Mouse (Mus musculus): ENCODE results near the gene OR5BS1P. TPM values are rescaled to one million over a fixed set of nuclear protein-coding genes. Genes with fewer than 3 reads are reported as not detected.

OR5BS1P gene
- polyA plus RNA-seq, 1 experiment from 2014 or later: not detected

- H3K27me3 ChIP-seq: no peaks in the 10 kb centered on the region
- H3K4me3 ChIP-seq: no peak overlapping the region
- H3K9ac ChIP-seq: no peak overlapping the region
- H3K4me2 ChIP-seq (replicated peaks): no peak overlapping the region
- H3K9me3 ChIP-seq: no peaks in the 10 kb centered on the region
- ATAC-seq (ENCODE audit: insufficient number of reproducible peaks, insufficient read depth, low FRiP score, low TSS enrichment): no peak
- H3K36me3 ChIP-seq: peaks cover 87% of the 10 kb centered on the region
- peaks cover 2% of the 10 kb centered on the region; the same call in 1 of the 2 replicates for H3K4me1 ChIP-seq
- no peak overlapping the region for H3K27ac ChIP-seq
- 94% methylated on average over 5 of the region's 5 CpGs for WGBS
Measured at GRCm38 (mm10) chr15:98527056-98527771, 57.5 kb downstream of the OR5BS1P start.

DNA sequence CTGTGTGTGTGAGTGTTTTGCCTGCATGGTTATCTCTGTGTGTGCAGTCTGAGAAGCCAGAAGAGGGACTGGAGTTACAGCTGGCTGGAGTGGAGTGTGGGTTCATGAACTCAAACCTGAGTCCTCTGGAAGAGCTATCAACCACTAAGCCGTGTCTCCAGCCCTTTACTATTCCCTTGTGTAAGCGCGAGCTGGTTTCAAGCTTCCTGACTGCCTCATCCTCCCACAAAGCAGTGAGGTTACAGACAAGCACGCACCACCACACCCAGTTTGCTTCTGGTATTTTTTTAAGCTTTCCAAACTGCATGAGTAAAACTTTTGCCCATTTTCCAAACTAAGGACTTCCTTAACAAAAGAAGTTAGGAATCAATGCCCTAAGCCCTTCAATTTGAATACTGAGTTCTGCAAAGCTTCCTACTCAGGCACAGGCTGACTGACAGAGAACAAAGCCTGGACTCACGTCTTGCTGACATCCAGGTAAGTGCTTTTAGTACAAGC, 58.4 kb downstream of the OR5BS1P start:
- Histone ChIP-seq H3K36me3 (peaks cover 78% of the 10 kb centered on the region), H3K4me1 (peaks cover 5% of the 10 kb centered on the region; the same call in 1 of the 2 replicates), H3K27me3 (no peaks in the 10 kb centered on the region), H3K9me3 (no peaks in the 10 kb centered on the region), H3K9ac (no peak overlapping the region), H3K4me3 (no peak overlapping the region), H3K4me2 (replicated peaks) (no peak overlapping the region), H3K27ac (no peak overlapping the region)
- ATAC-seq (ENCODE audit: insufficient number of reproducible peaks, insufficient read depth, low FRiP score, low TSS enrichment): no peak
- 86% methylated on average over 5 of the region's 5 CpGs for WGBS

Small RNA genes lying within 50 kb of the gene (microRNA-seq; reads per million reads assigned to microRNA genes)
- gene Mir1291: 2.0 reads per million, percentile 5 among the genes with 10 or more reads in this experiment

Other genes starting within 250 kb of the OR5BS1P start
- gene Gm44579, start 248.9 kb upstream of the OR5BS1P start, polyA plus RNA-seq (2016; fragmentation: Nextera tagmentation; extraction: Ambion mirVana): not detected in 2 replicates
- not detected in 2 replicates for gene Olfr287, start 248.8 kb upstream of the OR5BS1P start, polyA plus RNA-seq (2016; fragmentation: Nextera tagmentation; extraction: Ambion mirVana)
- not detected in 2 replicates for gene Olfr286, start 235.4 kb upstream of the OR5BS1P start, polyA plus RNA-seq (2016; fragmentation: Nextera tagmentation; extraction: Ambion mirVana)
- not detected in 2 replicates for gene H1fnt, start 212.6 kb upstream of the OR5BS1P start, polyA plus RNA-seq (2016; fragmentation: Nextera tagmentation; extraction: Ambion mirVana)
- 1.0 and 1.2 TPM in 2 replicates for gene Zfp641, start 173.7 kb upstream of the OR5BS1P start, polyA plus RNA-seq (2016; fragmentation: Nextera tagmentation; extraction: Ambion mirVana)
- not detected in 2 replicates for gene Olfr285, start 152.5 kb upstream of the OR5BS1P start, polyA plus RNA-seq (2016; fragmentation: Nextera tagmentation; extraction: Ambion mirVana)
- gene Olfr284, start 128.9 kb upstream of the OR5BS1P start, polyA plus RNA-seq (2016; fragmentation: Nextera tagmentation; extraction: Ambion mirVana): not detected in 2 replicates
- 0.10 TPM in 1 of 2 replicates, not detected in the other for gene Olfr283, start 89.0 kb upstream of the OR5BS1P start, polyA plus RNA-seq (2016; fragmentation: Nextera tagmentation; extraction: Ambion mirVana)
- gene Olfr282, start 38.7 kb upstream of the OR5BS1P start, polyA plus RNA-seq (2016; fragmentation: Nextera tagmentation; extraction: Ambion mirVana): not detected in 2 replicates
- gene Olfr281, start 17.3 kb upstream of the OR5BS1P start, polyA plus RNA-seq (2016; fragmentation: Nextera tagmentation; extraction: Ambion mirVana): 0.05 TPM in 1 of 2 replicates, not detected in the other
- not detected in 2 replicates for gene Lalba, start 12.8 kb downstream of the OR5BS1P start, polyA plus RNA-seq (2016; fragmentation: Nextera tagmentation; extraction: Ambion mirVana)
- 0.12 TPM in 1 of 2 replicates, not detected in the other for gene Olfr279, start 22.5 kb downstream of the OR5BS1P start, polyA plus RNA-seq (2016; fragmentation: Nextera tagmentation; extraction: Ambion mirVana)
- gene Kansl2, start 64.4 kb downstream of the OR5BS1P start, polyA plus RNA-seq (2016; fragmentation: Nextera tagmentation; extraction: Ambion mirVana): 175 and 177 TPM in 2 replicates
- 58.0 and 58.9 TPM in 2 replicates for gene Ccnt1, start 101.0 kb downstream of the OR5BS1P start, polyA plus RNA-seq (2016; fragmentation: Nextera tagmentation; extraction: Ambion mirVana)
- not detected in 2 replicates for gene 4930415O20Rik, start 101.1 kb downstream of the OR5BS1P start, polyA plus RNA-seq (2016; fragmentation: Nextera tagmentation; extraction: Ambion mirVana)
- 18.7 and 22.2 TPM in 2 replicates for gene Adcy6, start 140.2 kb downstream of the OR5BS1P start, polyA plus RNA-seq (2016; fragmentation: Nextera tagmentation; extraction: Ambion mirVana)
- gene Cacnb3, start 160.9 kb downstream of the OR5BS1P start, polyA plus RNA-seq (2016; fragmentation: Nextera tagmentation; extraction: Ambion mirVana): 64.5 and 72.8 TPM in 2 replicates
- gene Ddx23, start 193.0 kb downstream of the OR5BS1P start, polyA plus RNA-seq (2016; fragmentation: Nextera tagmentation; extraction: Ambion mirVana): 28.8 and 29.8 TPM in 2 replicates
- 0.57 and 0.91 TPM in 2 replicates for gene Rnd1, start 207.6 kb downstream of the OR5BS1P start, polyA plus RNA-seq (2016; fragmentation: Nextera tagmentation; extraction: Ambion mirVana)
- 1.1 and 1.2 TPM in 2 replicates for gene Ccdc65, start 238.3 kb downstream of the OR5BS1P start, polyA plus RNA-seq (2016; fragmentation: Nextera tagmentation; extraction: Ambion mirVana)

All from embryonic facial prominence, embryonic 12.5 days (tissue).